Mouse (Mus musculus): Measurements from ENCODE around the gene Aga.
A peak's percentile ranks its signal among the peaks of the same experiment; 100 is the strongest.
"Not testable (repeated sequence)": the region's sequence is repeated elsewhere in the genome, so short reads cannot be mapped to it uniquely, and the experiment has no call there.

The Aga gene

DNA sequence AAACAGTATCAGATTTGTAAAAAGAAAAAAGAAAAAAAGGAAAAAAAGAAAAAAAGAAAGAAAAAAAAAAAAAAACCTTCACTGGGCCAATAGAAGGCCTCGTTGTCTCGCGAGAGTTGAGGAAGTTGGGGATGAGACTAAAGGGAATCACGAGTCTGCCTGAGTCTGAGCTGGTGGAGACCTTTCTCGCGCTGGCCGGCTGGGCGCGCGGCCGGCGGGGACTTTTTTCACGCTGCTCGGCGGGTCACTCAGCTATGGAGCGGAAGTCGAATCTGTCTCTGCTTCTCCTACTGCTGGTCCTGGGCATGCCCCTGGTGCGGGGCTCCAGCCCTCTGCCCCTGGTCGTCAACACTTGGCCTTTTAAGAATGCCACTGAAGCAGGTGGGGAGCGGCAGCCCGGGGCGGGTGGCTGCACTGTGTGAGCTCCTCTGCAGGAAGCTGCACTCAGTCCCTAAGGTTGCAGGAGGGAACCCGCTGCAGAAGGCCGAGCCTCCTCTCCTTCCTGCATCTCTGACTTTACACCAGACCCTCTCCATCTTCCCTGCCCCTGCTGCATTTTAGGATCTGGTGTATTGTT, at the start of gene Aga:
Gene Aga (plus strand): TSS at position 177 of the 577 bp plus-strand sequence.
- DNase-seq, result peak; percentile 90

DNA sequence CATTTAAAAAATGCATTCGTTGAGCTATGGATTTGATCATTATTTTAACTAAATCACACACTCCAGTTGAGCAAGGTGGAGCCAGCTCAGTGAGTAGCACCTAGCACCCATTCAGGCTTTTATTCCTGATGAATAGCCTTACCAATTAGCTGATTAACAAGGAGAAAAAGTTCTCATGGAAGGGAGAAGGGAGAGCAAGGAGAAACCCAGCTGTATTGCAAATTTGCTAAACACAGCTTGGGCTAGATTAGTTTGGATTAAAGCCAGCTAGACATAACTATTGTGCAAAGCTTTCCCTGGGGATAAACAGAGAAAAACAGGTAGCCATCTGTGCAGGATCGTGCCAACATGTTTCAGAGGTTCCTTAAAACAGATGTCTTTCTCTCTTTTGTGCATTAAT, 22.5 kb upstream of the Aga start:
- no peak for DNase-seq

DNA sequence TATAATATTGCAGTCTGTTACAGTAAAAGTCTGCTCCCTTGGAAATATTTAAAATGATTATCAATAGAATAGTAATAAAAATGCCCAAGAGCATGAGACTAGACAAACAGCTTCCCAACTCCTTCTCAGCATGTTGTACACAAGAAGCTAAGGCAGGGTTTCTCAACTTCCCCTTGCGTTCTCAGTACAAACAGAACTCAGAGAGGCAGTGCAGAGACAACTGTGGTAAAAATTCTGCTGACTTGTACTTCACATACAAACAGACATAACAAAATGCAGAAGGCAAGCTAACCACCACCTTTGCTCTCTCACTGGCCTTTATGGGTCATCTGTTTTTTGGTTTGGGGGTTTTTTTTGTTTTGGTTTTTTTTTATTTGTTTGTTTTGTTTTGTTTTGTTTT, 15.3 kb upstream of the Aga start:
- DNase-seq, result no peak

DNA sequence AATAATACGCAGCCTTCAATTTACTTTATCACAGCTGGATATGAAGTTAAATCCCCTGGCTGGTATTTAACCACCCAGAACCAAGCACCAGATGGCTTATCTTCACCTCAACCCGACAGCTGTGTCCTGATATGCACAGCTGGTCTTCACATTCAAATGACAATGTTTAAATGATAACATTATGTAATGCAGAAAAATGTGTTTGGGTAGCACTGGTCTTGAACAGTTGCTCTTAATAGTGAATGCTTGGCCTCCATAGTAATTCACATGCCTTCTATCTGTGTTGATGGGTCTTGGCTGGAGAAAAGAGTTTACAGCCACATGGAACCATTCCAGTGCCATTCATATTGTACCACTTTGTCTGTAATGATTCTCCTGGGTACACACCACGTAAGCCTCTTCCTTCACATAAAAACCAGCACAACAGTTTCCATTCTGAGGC, 14.6 kb upstream of the Aga start:
- no peak for DNase-seq

DNA sequence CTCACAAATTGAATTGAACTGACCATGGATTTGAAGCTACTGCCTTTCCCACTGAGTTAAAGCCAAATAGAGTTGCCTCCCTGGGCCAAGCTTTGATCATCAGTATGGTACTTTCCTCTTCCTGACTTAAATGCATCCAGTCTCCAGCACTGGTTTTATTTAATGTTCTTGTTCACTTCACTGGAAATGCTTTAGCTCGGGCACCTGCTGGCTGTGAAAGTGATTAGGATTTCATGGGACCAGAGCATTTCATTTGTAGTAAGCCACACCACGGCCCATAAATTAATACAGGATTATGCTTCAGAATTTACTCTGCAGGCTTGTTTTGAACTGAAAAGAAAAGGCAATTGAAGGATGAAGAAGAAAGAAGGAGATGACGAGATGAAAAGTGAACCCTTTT, 26.5 kb downstream of the Aga start:
- DNase-seq, result not testable (repeated sequence)

DNA sequence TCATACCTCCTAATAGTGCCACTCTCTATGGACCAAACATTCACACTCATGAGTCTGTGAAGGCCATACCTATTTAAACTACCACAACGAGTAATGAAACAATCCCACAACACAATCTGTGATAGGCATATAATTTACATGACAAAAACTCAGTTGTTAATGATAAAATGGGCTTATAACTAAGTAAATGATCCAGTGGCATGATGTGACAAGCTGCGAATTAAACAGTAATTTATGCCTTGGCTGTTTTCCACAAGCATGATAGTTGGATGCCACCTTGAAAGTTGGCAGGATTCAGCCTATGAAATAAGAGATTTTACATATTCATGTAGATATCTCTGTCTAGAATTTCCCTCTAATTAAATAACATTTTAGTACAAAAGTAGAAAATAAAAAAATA, 28.1 kb downstream of the Aga start:
- no peak for DNase-seq

DNA sequence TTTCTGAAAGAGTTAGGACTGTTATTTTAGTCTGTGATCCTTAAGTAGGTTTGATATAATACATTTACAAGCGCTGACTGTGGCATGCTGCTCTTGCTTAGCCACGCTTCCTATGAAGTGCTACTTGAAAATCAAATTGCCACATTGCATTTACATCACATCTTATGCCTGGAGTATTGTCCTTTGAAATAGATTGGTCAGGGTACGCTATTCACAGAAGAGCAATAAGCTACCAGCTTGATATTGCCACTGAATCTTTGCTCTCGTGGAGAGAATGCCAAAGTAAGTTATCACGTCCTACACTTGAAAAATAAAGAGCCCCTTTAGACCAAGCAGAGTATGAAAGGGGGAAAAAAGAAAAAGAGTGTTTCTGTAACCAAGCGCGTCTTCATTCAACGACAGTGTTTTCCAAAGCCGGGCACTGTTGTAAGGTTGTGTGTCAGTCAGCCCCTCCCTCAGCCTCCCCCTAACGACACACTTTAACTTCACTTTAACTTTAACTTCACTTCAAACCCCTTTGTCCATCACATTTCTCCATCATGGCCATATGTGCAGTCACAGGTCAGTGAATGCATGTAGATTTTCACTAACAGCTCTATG, 51.0 kb downstream of the Aga start:
- DNase-seq, result no peak

DNA sequence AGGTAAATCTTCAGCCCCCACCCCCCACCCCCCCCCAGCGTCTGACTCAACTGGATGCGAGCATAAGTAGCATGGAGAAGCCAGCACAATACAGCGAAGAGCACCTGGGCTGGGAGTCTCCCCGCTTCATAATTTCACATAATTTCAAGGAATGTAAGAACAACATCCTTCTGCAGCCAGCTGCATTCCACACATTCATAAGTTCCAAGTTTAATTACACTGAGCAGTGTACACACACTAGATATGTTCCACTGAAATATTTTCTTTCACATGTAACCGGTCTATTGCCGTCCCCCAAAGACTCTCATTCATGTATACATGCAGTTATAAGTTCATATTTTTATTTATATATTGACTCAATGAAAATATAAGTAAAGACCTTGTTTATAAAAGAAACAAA, 54.7 kb downstream of the Aga start:
- no peak for DNase-seq
